Mouse (Mus musculus) testis, adult 2 months (tissue): ENCODE measurements around the gene Rhobtb3.

ENCODE experiments used
- CTCF ChIP-seq: fragments of 200-500 bp; IDR thresholded peaks from 2 replicates; pipeline ENCODE4 v1.5.1; 2012; ENCODE audit warnings: low read depth, mild to moderate bottlenecking, inconsistent platforms, low read length, moderate library complexity; ENCODE audit not compliant: control insufficient read depth, insufficient read depth, insufficient replicate concordance
- POLR2A ChIP-seq: fragments of 200-500 bp; IDR thresholded peaks from 2 replicates; pipeline ENCODE4 v1.6.1; 2012; ENCODE audit warnings: low read depth, mild to moderate bottlenecking, inconsistent platforms, low read length, moderate library complexity; ENCODE audit not compliant: control insufficient read depth

GRCm38 (mm10) chr13:75877907-75878306 lies 65.8 kb downstream of the Rhobtb3 start:
- TF ChIP-seq CTCF (no peak), POLR2A (no peak)
